Mouse (Mus musculus) embryonic facial prominence, embryonic 14.5 days (tissue): Measurements from ENCODE around the gene 1700020D05Rik. TPM values are rescaled to one million over a fixed set of nuclear protein-coding genes. Genes with fewer than 3 reads are reported as not detected.

Experiments used
- ATAC-seq: fragments of 200-750 bp; cut with Nextera tagmentation; 2 replicates; pipeline ENCODE4 v1.8.0; 2017; ENCODE audit warnings: low read depth, moderate number of reproducible peaks, moderate TSS enrichment
- DNase-seq: peaks from one replicate; pipeline ENCODE4 v3.0.0-alpha.2; 2015; ENCODE audit warnings: low spot score
- H3K27ac ChIP-seq: fragments of 300-500 bp; sonication (generic); replicated peaks from 2 replicates; pipeline ENCODE4 v1.5.1; 2014; ENCODE audit warnings: low read depth, mild to moderate bottlenecking, low read length, moderate library complexity
- H3K27me3 ChIP-seq: fragments of 300-500 bp; sonication (generic); replicated peaks from 2 replicates; pipeline ENCODE4 v1.6.1; 2014; ENCODE audit warnings: low read length; ENCODE audit not compliant: control insufficient read depth, insufficient read depth
- H3K36me3 ChIP-seq: fragments of 300-500 bp; sonication (generic); 2 replicates; pipeline ENCODE4 v1.6.1; 2014; ENCODE audit warnings: low read length, mixed read lengths; ENCODE audit not compliant: control insufficient read depth, insufficient read depth
- H3K4me1 ChIP-seq: fragments of 300-500 bp; sonication (generic); 2 replicates; pipeline ENCODE4 v1.6.1; 2014; ENCODE audit warnings: antibody characterized with exemption, low read length; ENCODE audit not compliant: control insufficient read depth, insufficient read depth
- H3K4me2 ChIP-seq: fragments of 300-500 bp; sonication (generic); 2 replicates; pipeline ENCODE4 v1.6.1; 2014; ENCODE audit warnings: low read depth, mild to moderate bottlenecking, low read length, moderate library complexity, mixed read lengths
- H3K4me3 ChIP-seq: fragments of 300-500 bp; sonication (generic); 2 replicates; pipeline ENCODE4 v1.5.1; 2014; ENCODE audit warnings: low read depth, mild to moderate bottlenecking, low read length
- H3K9ac ChIP-seq: fragments of 300-500 bp; sonication (generic); 2 replicates; pipeline ENCODE4 v1.6.1; 2014; ENCODE audit warnings: low read depth, mild to moderate bottlenecking, low read length, moderate library complexity, mixed read lengths
- H3K9me3 ChIP-seq: fragments of 300-500 bp; sonication (generic); 2 replicates; pipeline ENCODE4 v1.6.1; 2016; ENCODE audit warnings: low read length; ENCODE audit not compliant: control insufficient read depth
- WGBS: fragments of 180-500 bp; shearing (Covaris S2); extraction: QIAGEN DNeasy Blood & Tissue Kit; methylation state at CpG from one replicate; pipeline ENCODE4 v1.1.7; 2014; 5-methylcytosine and 5-hydroxymethylcytosine counted together
- polyA plus RNA-seq: library from polyadenylated mRNA; unstranded; fragments of >200 nt; fragmentation: Nextera tagmentation; extraction: Ambion mirVana; gene quantifications from 2 replicates; pipeline ENCODE4 v1.2.1, GENCODE M21; 2014

Gene 1700020D05Rik
- polyA plus RNA-seq, 1 experiment from 2014 or later = not detected

GRCm38 (mm10) chr19:5463212-5463611, 40.4 kb downstream of the 1700020D05Rik start:
- no peak overlapping the region for H3K9ac ChIP-seq
- 83% methylated on average over 9 of the region's 9 CpGs for WGBS
- peaks cover 53% of the 10 kb centered on the region for H3K36me3 ChIP-seq
- ATAC-seq (no peak), DNase-seq (no peak)
- H3K9me3 ChIP-seq = no peaks in the 10 kb centered on the region
- H3K27me3 ChIP-seq = no peaks in the 10 kb centered on the region
- no peak overlapping the region for H3K4me2 ChIP-seq
- H3K4me3 ChIP-seq = no peak overlapping the region
- peaks cover 13% of the 10 kb centered on the region for H3K4me1 ChIP-seq
- H3K27ac ChIP-seq = no peak overlapping the region

GRCm38 (mm10) chr19:5461411-5461810, 42.2 kb downstream of the 1700020D05Rik start:
- Histone ChIP-seq H3K9ac (peak overlapping the region; percentile 71), H3K4me2 (peak overlapping the region; percentile 96), H3K36me3 (peaks cover 36% of the 10 kb centered on the region), H3K4me1 (peaks cover 16% of the 10 kb centered on the region), H3K4me3 (peak overlapping the region; percentile 68), H3K27ac (no peak overlapping the region), H3K27me3 (no peaks in the 10 kb centered on the region), H3K9me3 (no peaks in the 10 kb centered on the region)
- DNase-seq (no peak), ATAC-seq (no peak)
- 82% methylated on average over 6 of the region's 6 CpGs for WGBS

GRCm38 (mm10) chr19:5460465-5460911, 43.1 kb downstream of the 1700020D05Rik start, which contains the start of gene Fibp:
Fibp (plus strand) TSS chr19:5460615.
- WGBS = under 1% methylated on average over 30 of the region's 32 CpGs
- no peaks in the 10 kb centered on the region for H3K9me3 ChIP-seq
- peaks cover 25% of the 10 kb centered on the region for H3K4me1 ChIP-seq
- H3K4me2 ChIP-seq = peak within 1 kb of the TSS; percentile 96
- H3K27ac ChIP-seq = no peak within 1 kb of the TSS; the same call in 1 of the 2 replicates
- H3K27me3 ChIP-seq = no peaks in the 10 kb centered on the region
- DNase-seq (peak; percentile 94), ATAC-seq (peak; percentile 74)
- peaks cover 27% of the 10 kb centered on the region for H3K36me3 ChIP-seq
- H3K4me3 ChIP-seq = peak within 1 kb of the TSS; percentile 68
- H3K9ac ChIP-seq = peak within 1 kb of the TSS; percentile 71

GRCm38 (mm10) chr19:5459896-5460295, 43.7 kb downstream of the 1700020D05Rik start:
- ATAC-seq (no peak), DNase-seq (no peak)
- 33% methylated on average over 3 of the region's 3 CpGs for WGBS
- peak overlapping the region; percentile 96 for H3K4me2 ChIP-seq
- peaks cover 27% of the 10 kb centered on the region for H3K4me1 ChIP-seq
- H3K9ac ChIP-seq = peak overlapping the region; percentile 71
- peak overlapping the region; percentile 68 for H3K4me3 ChIP-seq
- H3K27me3 ChIP-seq = no peaks in the 10 kb centered on the region
- H3K27ac ChIP-seq = no peak overlapping the region
- peaks cover 21% of the 10 kb centered on the region for H3K36me3 ChIP-seq
- no peaks in the 10 kb centered on the region for H3K9me3 ChIP-seq

GRCm38 (mm10) chr19:5459019-5459418, 44.6 kb downstream of the 1700020D05Rik start:
- WGBS = 70% methylated on average over 7 of the region's 7 CpGs
- H3K4me1 ChIP-seq = peaks cover 25% of the 10 kb centered on the region
- no peak overlapping the region for H3K4me3 ChIP-seq
- H3K9me3 ChIP-seq = no peaks in the 10 kb centered on the region
- H3K27me3 ChIP-seq = no peaks in the 10 kb centered on the region
- DNase-seq (no peak), ATAC-seq (no peak)
- H3K27ac ChIP-seq = no peak overlapping the region
- no peak overlapping the region for H3K4me2 ChIP-seq
- no peak overlapping the region for H3K9ac ChIP-seq
- H3K36me3 ChIP-seq = peaks cover 22% of the 10 kb centered on the region

GRCm38 (mm10) chr19:5457746-5458442, 45.7 kb downstream of the 1700020D05Rik start, which contains the start of gene Ccdc85b:
Ccdc85b (minus strand) TSS chr19:5457894.
- Histone ChIP-seq H3K27me3 (no peaks in the 10 kb centered on the region), H3K4me1 (peaks cover 25% of the 10 kb centered on the region), H3K4me3 (peak within 1 kb of the TSS; percentile 82), H3K9ac (peak within 1 kb of the TSS; percentile 76), H3K4me2 (peak within 1 kb of the TSS; percentile 100), H3K27ac (peak within 1 kb of the TSS; percentile 87), H3K9me3 (no peaks in the 10 kb centered on the region), H3K36me3 (peaks cover 14% of the 10 kb centered on the region)
- 15% methylated on average over 14 of the region's 14 CpGs for WGBS
- ATAC-seq (no peak), DNase-seq (no peak)

GRCm38 (mm10) chr19:5456922-5457745, 46.5 kb downstream of the 1700020D05Rik start:
- Histone ChIP-seq H3K9me3 (no peaks in the 10 kb centered on the region), H3K36me3 (peaks cover 9% of the 10 kb centered on the region), H3K27me3 (no peaks in the 10 kb centered on the region), H3K27ac (peak overlapping the region; percentile 87), H3K4me1 (peaks cover 25% of the 10 kb centered on the region), H3K4me2 (peak overlapping the region; percentile 100), H3K4me3 (peak overlapping the region; percentile 82), H3K9ac (peak overlapping the region; percentile 76)
- 0% methylated on average over 40 of the region's 70 CpGs for WGBS
- ATAC-seq = peak; percentile 95
- peak; percentile 97 for DNase-seq

GRCm38 (mm10) chr19:5456241-5456921, 47.2 kb downstream of the 1700020D05Rik start:
- H3K27ac ChIP-seq = peak overlapping the region; percentile 87
- H3K4me1 ChIP-seq = peaks cover 23% of the 10 kb centered on the region
- no peak for ATAC-seq
- H3K36me3 ChIP-seq = peaks cover 9% of the 10 kb centered on the region
- H3K9me3 ChIP-seq = no peaks in the 10 kb centered on the region
- H3K4me2 ChIP-seq = peak overlapping the region; percentile 100
- peak overlapping the region; percentile 82 for H3K4me3 ChIP-seq
- DNase-seq = peak; percentile 29
- peak overlapping the region; percentile 76 for H3K9ac ChIP-seq
- 3% methylated on average over 22 of the region's 26 CpGs for WGBS
- no peaks in the 10 kb centered on the region for H3K27me3 ChIP-seq
